Mouse (Mus musculus) intestine, embryonic 15.5 days (tissue): ENCODE measurements at regions not wholly inside any gene's neighbourhood (a gene's known extent, or its start where the extent isn't known, plus 50 kb on each side); places are given as distances from the start of the nearest gene placed in this dataset.
A peak's percentile ranks its signal among the peaks of the same experiment; 100 is the strongest.

ENCODE experiments used
- ATAC-seq: fragments of 200-750 bp; cut with Nextera tagmentation; 2 replicates; pipeline ENCODE4 v1.8.0; 2017; ENCODE audit warnings: moderate TSS enrichment, moderate library complexity
- H3K27ac ChIP-seq: fragments of 300-500 bp; sonication (generic); 2 replicates; pipeline ENCODE4 v1.5.1; 2015; ENCODE audit warnings: mild to moderate bottlenecking, inconsistent platforms
- H3K27me3 ChIP-seq: fragments of 300-500 bp; sonication (generic); replicated peaks from 2 replicates; pipeline ENCODE4 v1.6.1; 2015; ENCODE audit warnings: inconsistent platforms
- H3K36me3 ChIP-seq: fragments of 300-500 bp; sonication (generic); 2 replicates; pipeline ENCODE4 v1.6.1; 2015; ENCODE audit warnings: inconsistent platforms
- H3K4me1 ChIP-seq: fragments of 300-500 bp; sonication (generic); replicated peaks from 2 replicates; pipeline ENCODE4 v1.6.1; 2015; ENCODE audit warnings: inconsistent platforms
- H3K4me2 ChIP-seq: fragments of 300-500 bp; sonication (generic); replicated peaks from 2 replicates; pipeline ENCODE4 v1.6.1; 2015; ENCODE audit warnings: mild to moderate bottlenecking, inconsistent platforms
- H3K4me3 ChIP-seq: fragments of 300-500 bp; sonication (generic); replicated peaks from 2 replicates; pipeline ENCODE4 v1.5.1; 2015; ENCODE audit warnings: inconsistent platforms
- H3K9ac ChIP-seq: fragments of 300-500 bp; sonication (generic); 2 replicates; pipeline ENCODE4 v1.6.1; 2015; ENCODE audit warnings: inconsistent platforms
- H3K9me3 ChIP-seq: fragments of 300-500 bp; sonication (generic); 2 replicates; pipeline ENCODE4 v1.6.1; 2016; ENCODE audit warnings: inconsistent platforms
- WGBS: fragments of 180-500 bp; shearing (Covaris S2); methylation state at CpG from one replicate; pipeline ENCODE4 v1.1.7; 2015; 5-methylcytosine and 5-hydroxymethylcytosine counted together

- Histone ChIP-seq H3K4me1 (no peaks in the 10 kb centered on the region), H3K36me3 (no peaks in the 10 kb centered on the region), H3K9ac (no peak overlapping the region), H3K27ac (no peak overlapping the region), H3K9me3 (no peaks in the 10 kb centered on the region), H3K4me2 (no peak overlapping the region), H3K27me3 (no peaks in the 10 kb centered on the region), H3K4me3 (no peak overlapping the region)
- 88% methylated on average over 1 of the region's 1 CpGs for WGBS
- ATAC-seq = no peak
Observed at GRCm38 (mm10) chr4:82183974-82184373, 521.6 kb downstream of the Nfib start.

- no peaks in the 10 kb centered on the region for H3K36me3 ChIP-seq
- no peak for ATAC-seq
- no peak overlapping the region for H3K4me2 ChIP-seq
- H3K9me3 ChIP-seq = no peaks in the 10 kb centered on the region
- no peaks in the 10 kb centered on the region for H3K4me1 ChIP-seq
- no peak overlapping the region for H3K27ac ChIP-seq
- no peaks in the 10 kb centered on the region for H3K27me3 ChIP-seq
- no peak overlapping the region for H3K9ac ChIP-seq
- no peak overlapping the region for H3K4me3 ChIP-seq
- WGBS = 88% methylated on average over 5 of the region's 5 CpGs
Observed at GRCm38 (mm10) chr4:82178112-82178511, 527.4 kb downstream of the Nfib start.

GRCm38 (mm10) chr4:82176723-82177122, 528.8 kb downstream of the Nfib start:
- ATAC-seq = no peak
- H3K27ac ChIP-seq = no peak overlapping the region
- 97% methylated on average over 8 of the region's 8 CpGs for WGBS
- no peaks in the 10 kb centered on the region for H3K36me3 ChIP-seq
- no peaks in the 10 kb centered on the region for H3K27me3 ChIP-seq
- H3K4me3 ChIP-seq = no peak overlapping the region
- H3K9me3 ChIP-seq = no peaks in the 10 kb centered on the region
- H3K4me1 ChIP-seq = no peaks in the 10 kb centered on the region
- H3K4me2 ChIP-seq = no peak overlapping the region
- H3K9ac ChIP-seq = no peak overlapping the region

GRCm38 (mm10) chr4:82173461-82174085, 532.0 kb downstream of the Nfib start:
- Histone ChIP-seq H3K36me3 (no peaks in the 10 kb centered on the region), H3K9ac (no peak overlapping the region), H3K4me2 (peak overlapping the region; percentile 28)

GRCm38 (mm10) chr4:82170930-82171329, 534.6 kb downstream of the Nfib start:
- no peaks in the 10 kb centered on the region for H3K9me3 ChIP-seq
- H3K9ac ChIP-seq = no peak overlapping the region
- no peak overlapping the region for H3K4me3 ChIP-seq
- H3K4me1 ChIP-seq = 0 out of 2 replicates have a peak, but pooled peaks cover 2% of the 10 kb centered on the region
- WGBS = 32% methylated on average over 4 of the region's 4 CpGs
- no peak overlapping the region for H3K4me2 ChIP-seq
- no peaks in the 10 kb centered on the region for H3K36me3 ChIP-seq
- 0 out of 2 replicates have a peak, but pooled peaks have one; percentile 25 for ATAC-seq
- no peak overlapping the region; the same call in 1 of the 2 replicates for H3K27ac ChIP-seq
- no peaks in the 10 kb centered on the region for H3K27me3 ChIP-seq

More at GRCm38 (mm10) chr4:82173461-82174085, 532.0 kb downstream of the Nfib start:
- ATAC-seq = no peak
- Histone ChIP-seq H3K27me3 (no peaks in the 10 kb centered on the region), H3K4me3 (no peak overlapping the region), H3K9me3 (no peaks in the 10 kb centered on the region), H3K27ac (no peak overlapping the region), H3K4me1 (0 out of 2 replicates have a peak, but pooled peaks cover 2% of the 10 kb centered on the region)
- WGBS = 55% methylated on average over 17 of the region's 17 CpGs

GRCm38 (mm10) chr4:82168032-82168431, 537.5 kb downstream of the Nfib start:
- ATAC-seq = no peak
- WGBS = 61% methylated on average over 5 of the region's 5 CpGs
- H3K27ac ChIP-seq = no peak overlapping the region
- no peaks in the 10 kb centered on the region for H3K36me3 ChIP-seq
- H3K27me3 ChIP-seq = no peaks in the 10 kb centered on the region
- H3K4me3 ChIP-seq = no peak overlapping the region
- no peaks in the 10 kb centered on the region for H3K9me3 ChIP-seq
- H3K4me1 ChIP-seq = 0 out of 2 replicates have a peak, but pooled peaks cover 2% of the 10 kb centered on the region
- no peak overlapping the region for H3K4me2 ChIP-seq
- H3K9ac ChIP-seq = no peak overlapping the region

GRCm38 (mm10) chr4:82167396-82167795, 538.2 kb downstream of the Nfib start:
- Histone ChIP-seq H3K4me2 (no peak overlapping the region), H3K27me3 (no peaks in the 10 kb centered on the region), H3K4me1 (0 out of 2 replicates have a peak, but pooled peaks cover 2% of the 10 kb centered on the region), H3K27ac (no peak overlapping the region), H3K4me3 (no peak overlapping the region), H3K36me3 (no peaks in the 10 kb centered on the region), H3K9me3 (no peaks in the 10 kb centered on the region), H3K9ac (no peak overlapping the region)
- ATAC-seq = no peak
- 60% methylated on average over 5 of the region's 5 CpGs for WGBS

- Histone ChIP-seq H3K36me3 (no peaks in the 10 kb centered on the region), H3K4me1 (0 out of 2 replicates have a peak, but pooled peaks cover 2% of the 10 kb centered on the region), H3K9me3 (no peaks in the 10 kb centered on the region), H3K9ac (no peak overlapping the region), H3K4me3 (no peak overlapping the region), H3K4me2 (no peak overlapping the region), H3K27ac (no peak overlapping the region), H3K27me3 (no peaks in the 10 kb centered on the region)
- ATAC-seq = no peak
- 84% methylated on average over 1 of the region's 1 CpGs for whole genome bisulfite sequencing
Observed at GRCm38 (mm10) chr4:82166826-82167225, 538.7 kb downstream of the Nfib start.

- Histone ChIP-seq H3K27me3 (no peaks in the 10 kb centered on the region), H3K4me2 (no peak overlapping the region), H3K36me3 (no peaks in the 10 kb centered on the region), H3K4me3 (no peak overlapping the region), H3K4me1 (0 out of 2 replicates have a peak, but pooled peaks cover 2% of the 10 kb centered on the region), H3K27ac (no peak overlapping the region), H3K9me3 (no peaks in the 10 kb centered on the region), H3K9ac (no peak overlapping the region)
- ATAC-seq = no peak
- 80% methylated on average over 6 of the region's 6 CpGs for WGBS
Observed at GRCm38 (mm10) chr4:82166087-82166486, 539.5 kb downstream of the Nfib start.

GRCm38 (mm10) chr4:82164058-82164457, 541.5 kb downstream of the Nfib start:
- Histone ChIP-seq H3K27ac (no peak overlapping the region), H3K36me3 (no peaks in the 10 kb centered on the region), H3K4me1 (no peaks in the 10 kb centered on the region), H3K9ac (no peak overlapping the region), H3K9me3 (no peaks in the 10 kb centered on the region), H3K27me3 (no peaks in the 10 kb centered on the region), H3K4me2 (no peak overlapping the region), H3K4me3 (no peak overlapping the region)
- WGBS = 42% methylated on average over 1 of the region's 1 CpGs
- ATAC-seq = no peak

GRCm38 (mm10) chr4:82161818-82162217, 543.7 kb downstream of the Nfib start:
- ATAC-seq = no peak
- H3K9me3 ChIP-seq = no peaks in the 10 kb centered on the region
- H3K4me2 ChIP-seq = no peak overlapping the region
- no peaks in the 10 kb centered on the region for H3K27me3 ChIP-seq
- WGBS = 68% methylated on average over 2 of the region's 2 CpGs
- H3K9ac ChIP-seq = no peak overlapping the region
- H3K36me3 ChIP-seq = no peaks in the 10 kb centered on the region
- H3K4me3 ChIP-seq = no peak overlapping the region
- H3K27ac ChIP-seq = no peak overlapping the region
- H3K4me1 ChIP-seq = no peaks in the 10 kb centered on the region

- no peaks in the 10 kb centered on the region for H3K36me3 ChIP-seq
- no peaks in the 10 kb centered on the region for H3K9me3 ChIP-seq
- WGBS = 89% methylated on average over 2 of the region's 2 CpGs
- H3K27ac ChIP-seq = no peak overlapping the region
- no peak overlapping the region for H3K9ac ChIP-seq
- no peaks in the 10 kb centered on the region for H3K27me3 ChIP-seq
- no peaks in the 10 kb centered on the region for H3K4me1 ChIP-seq
- no peak overlapping the region for H3K4me2 ChIP-seq
- ATAC-seq = no peak
- no peak overlapping the region for H3K4me3 ChIP-seq
Observed at GRCm38 (mm10) chr4:82161232-82161631, 544.3 kb downstream of the Nfib start.

- no peaks in the 10 kb centered on the region for H3K36me3 ChIP-seq
- 58% methylated on average over 5 of the region's 5 CpGs for WGBS
- H3K4me3 ChIP-seq = no peak overlapping the region
- H3K27ac ChIP-seq = no peak overlapping the region
- no peaks in the 10 kb centered on the region for H3K27me3 ChIP-seq
- no peak overlapping the region for H3K9ac ChIP-seq
- no peak overlapping the region for H3K4me2 ChIP-seq
- ATAC-seq = no peak
- H3K9me3 ChIP-seq = no peaks in the 10 kb centered on the region
- H3K4me1 ChIP-seq = no peaks in the 10 kb centered on the region
Observed at GRCm38 (mm10) chr4:82160233-82160632, 545.3 kb downstream of the Nfib start.
